Mouse (Mus musculus): ENCODE measurements around the gene Hoxd11.
A peak's percentile ranks its signal among the peaks of the same experiment; 100 is the strongest.

Hoxd11 gene

GRCm38 (mm10) chr2:74709465-74710419, 30.4 kb downstream of the Hoxd11 start:
- DNase-seq (ENCODE audit: low read depth, low spot score): no peak

- DNase-seq (ENCODE audit: low read depth, low spot score): no peak
Observed at GRCm38 (mm10) chr2:74710929-74711543, 31.7 kb downstream of the Hoxd11 start.

- DNase-seq (ENCODE audit: low read depth, low spot score): no peak
Observed at GRCm38 (mm10) chr2:74711721-74712621, 32.6 kb downstream of the Hoxd11 start, which contains the start of the genes Hoxd3 and Hoxd4. Gene Hoxd3, plus strand, starts transcription at chr2:74711927. Gene Hoxd4, plus strand, starts transcription at chr2:74711929.

- no peak for DNase-seq (ENCODE audit: low read depth, low spot score)
Observed at GRCm38 (mm10) chr2:74713239-74714150, 34.1 kb downstream of the Hoxd11 start.

GRCm38 (mm10) chr2:74714156-74714789, 34.9 kb downstream of the Hoxd11 start:
- no peak for DNase-seq (ENCODE audit: low read depth, low spot score)

DNA sequence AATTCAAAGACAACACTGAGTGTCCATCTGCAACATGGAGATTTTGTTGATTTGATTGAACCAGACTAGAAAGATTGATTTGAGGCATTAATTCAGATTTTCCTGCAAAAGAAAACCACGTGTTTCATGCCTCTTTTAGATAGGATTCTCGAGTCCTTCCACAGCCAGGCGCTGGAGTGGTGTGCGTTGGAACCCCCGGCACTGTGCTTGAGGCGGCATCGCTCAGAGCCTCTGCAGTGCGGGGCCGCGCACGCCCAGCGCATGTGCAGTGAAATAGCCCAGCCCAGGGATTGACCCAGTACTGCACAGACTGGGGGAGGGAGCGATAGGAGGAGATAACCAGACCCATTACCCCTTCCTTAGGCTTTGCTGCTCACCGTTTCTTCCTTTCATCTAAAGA, 35.5 kb downstream of the Hoxd11 start:
- DNase-seq (ENCODE audit: low read depth, low spot score): no peak

- DNase-seq (ENCODE audit: low read depth, low spot score): peak; percentile 79
Observed at GRCm38 (mm10) chr2:74715504-74716241, 36.3 kb downstream of the Hoxd11 start.

GRCm38 (mm10) chr2:74720384-74720783, 41.0 kb downstream of the Hoxd11 start:
- no peak for DNase-seq (ENCODE audit: low read depth, low spot score)

- DNase-seq (ENCODE audit: low read depth, low spot score): no peak
Observed at GRCm38 (mm10) chr2:74720955-74721491, 41.7 kb downstream of the Hoxd11 start.

DNA sequence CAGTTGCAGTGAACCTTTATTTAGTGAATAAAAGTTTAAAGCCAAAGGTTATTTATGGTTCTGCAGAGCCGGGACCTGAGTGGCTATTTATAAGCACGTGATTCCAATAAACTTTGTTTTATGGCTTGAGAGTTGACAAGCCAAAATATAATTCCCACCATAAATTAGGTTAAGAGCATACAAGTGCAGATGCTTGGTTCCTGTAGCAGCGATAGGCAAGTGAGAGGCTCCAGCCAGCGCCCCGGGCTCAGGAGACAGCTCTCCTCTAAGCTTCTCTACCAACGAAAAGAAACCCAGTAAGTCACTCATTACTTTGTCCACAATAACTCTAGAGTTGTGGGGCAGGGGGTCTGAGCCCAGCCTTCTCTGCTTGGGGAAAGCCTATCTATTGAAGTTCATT, 42.5 kb downstream of the Hoxd11 start:
- DNase-seq (ENCODE audit: low read depth, low spot score): no peak

DNA sequence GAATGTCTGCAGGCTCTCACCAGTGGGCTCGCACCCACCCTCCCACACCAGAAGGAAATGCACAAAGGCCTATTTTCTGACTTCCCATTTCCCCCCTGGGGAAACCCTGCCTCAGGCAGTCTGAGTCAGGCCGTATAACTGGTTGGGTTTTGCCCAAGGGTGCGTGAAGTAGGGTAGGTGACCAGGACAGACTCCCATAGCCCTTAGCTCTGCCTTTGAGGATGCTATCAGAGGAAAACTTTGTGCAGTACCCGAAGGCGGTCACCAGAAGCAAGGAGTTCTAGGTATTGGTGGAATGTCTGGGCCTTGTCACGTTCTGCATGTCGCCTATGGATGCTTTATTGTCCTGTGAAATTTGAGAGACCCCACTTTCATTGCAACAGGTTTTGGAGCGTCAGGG, 43.6 kb downstream of the Hoxd11 start:
- DNase-seq (ENCODE audit: low read depth, low spot score): no peak

- no peak for DNase-seq (ENCODE audit: low read depth, low spot score)
Observed at GRCm38 (mm10) chr2:74724244-74725015, 45.1 kb downstream of the Hoxd11 start.

- no peak for DNase-seq (ENCODE audit: low read depth, low spot score)
Observed at GRCm38 (mm10) chr2:74725171-74725570, 45.8 kb downstream of the Hoxd11 start.

- no peak for DNase-seq (ENCODE audit: low read depth, low spot score)
Observed at GRCm38 (mm10) chr2:74726551-74726950, 47.2 kb downstream of the Hoxd11 start, which contains the start of gene Gm28230. Gene Gm28230, plus strand, starts transcription at chr2:74726728.

DNA sequence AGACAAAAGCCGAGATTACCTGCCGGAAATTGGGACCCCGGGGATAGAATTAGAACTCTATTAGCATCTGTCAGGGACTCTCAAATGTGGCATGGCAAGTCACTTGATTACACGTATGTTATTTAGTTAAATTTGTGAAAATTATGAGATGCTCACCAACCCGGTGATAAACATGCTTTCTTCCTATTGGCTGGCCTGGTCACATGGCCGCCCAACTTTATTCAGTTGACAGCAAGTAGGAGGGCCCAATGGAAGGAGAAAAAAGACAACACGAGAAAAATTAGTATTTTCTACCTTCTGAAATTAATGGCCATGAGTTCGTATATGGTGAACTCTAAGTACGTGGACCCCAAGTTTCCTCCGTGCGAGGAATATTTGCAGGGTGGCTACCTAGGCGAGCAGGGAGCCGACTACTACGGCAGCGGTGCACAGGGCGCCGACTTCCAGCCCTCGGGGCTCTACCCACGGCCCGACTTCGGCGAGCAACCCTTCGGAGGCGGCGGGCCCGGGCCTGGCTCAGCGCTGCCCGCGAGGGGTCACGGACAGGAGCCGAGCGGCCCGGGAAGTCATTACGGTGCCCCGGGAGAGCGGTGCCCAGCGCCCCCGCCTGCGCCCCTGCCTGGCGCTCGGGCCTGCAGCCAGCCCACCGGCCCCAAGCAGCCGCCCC, 47.7 kb downstream of the Hoxd11 start:
- no peak for DNase-seq (ENCODE audit: low read depth, low spot score)

GRCm38 (mm10) chr2:74727640-74728302, 48.4 kb downstream of the Hoxd11 start:
- DNase-seq (ENCODE audit: low read depth, low spot score): no peak

GRCm38 (mm10) chr2:74728303-74728680, 48.9 kb downstream of the Hoxd11 start:
- DNase-seq (ENCODE audit: low read depth, low spot score): no peak
